Mouse (Mus musculus): ENCODE data around the gene Scn8a. TPM values are rescaled to one million over a fixed set of nuclear protein-coding genes. Genes with fewer than 3 reads are reported as not detected.

Scn8a gene
- polyA plus RNA-seq, 1 experiment from 2014 or later: 23.0 TPM

GRCm38 (mm10) chr15:100905006-100905405, 35.3 kb downstream of the Scn8a start:
- H3K36me3 ChIP-seq (ENCODE audit: control insufficient read depth, insufficient read depth): 0 out of 2 replicates have a peak, but pooled peaks cover 1% of the 10 kb centered on the region
- ATAC-seq: no peak
- no peak overlapping the region for H3K4me3 ChIP-seq (replicated peaks; ENCODE audit: low read length)
- no peak overlapping the region for H3K4me2 ChIP-seq (ENCODE audit: low read length)
- H3K9ac ChIP-seq (replicated peaks; ENCODE audit: low read depth, low read length): no peak overlapping the region
- no peak overlapping the region for H3K27ac ChIP-seq (ENCODE audit: low read length)
- H3K27me3 ChIP-seq (replicated peaks; ENCODE audit: control insufficient read depth, insufficient read depth, low read length): no peaks in the 10 kb centered on the region
- no peaks in the 10 kb centered on the region for H3K9me3 ChIP-seq (ENCODE audit: control insufficient read depth, low read length)
- WGBS: 47% methylated on average over 2 of the region's 2 CpGs
- peaks cover 12% of the 10 kb centered on the region for H3K4me1 ChIP-seq (replicated peaks; ENCODE audit: control insufficient read depth, insufficient read depth, low read length)

- Histone ChIP-seq H3K9ac (replicated peaks; ENCODE audit: low read depth, low read length) (no peak overlapping the region), H3K4me1 (replicated peaks; ENCODE audit: control insufficient read depth, insufficient read depth, low read length) (peaks cover 19% of the 10 kb centered on the region), H3K27ac (ENCODE audit: low read length) (no peak overlapping the region), H3K4me3 (replicated peaks; ENCODE audit: low read length) (no peak overlapping the region), H3K9me3 (ENCODE audit: control insufficient read depth, low read length) (no peaks in the 10 kb centered on the region), H3K36me3 (ENCODE audit: control insufficient read depth, insufficient read depth) (no peaks in the 10 kb centered on the region), H3K4me2 (ENCODE audit: low read length) (no peak overlapping the region), H3K27me3 (replicated peaks; ENCODE audit: control insufficient read depth, insufficient read depth, low read length) (no peaks in the 10 kb centered on the region)
- 82% methylated on average over 8 of the region's 8 CpGs for WGBS
- ATAC-seq: no peak
Observed at GRCm38 (mm10) chr15:100905751-100906150, 36.1 kb downstream of the Scn8a start.

DNA sequence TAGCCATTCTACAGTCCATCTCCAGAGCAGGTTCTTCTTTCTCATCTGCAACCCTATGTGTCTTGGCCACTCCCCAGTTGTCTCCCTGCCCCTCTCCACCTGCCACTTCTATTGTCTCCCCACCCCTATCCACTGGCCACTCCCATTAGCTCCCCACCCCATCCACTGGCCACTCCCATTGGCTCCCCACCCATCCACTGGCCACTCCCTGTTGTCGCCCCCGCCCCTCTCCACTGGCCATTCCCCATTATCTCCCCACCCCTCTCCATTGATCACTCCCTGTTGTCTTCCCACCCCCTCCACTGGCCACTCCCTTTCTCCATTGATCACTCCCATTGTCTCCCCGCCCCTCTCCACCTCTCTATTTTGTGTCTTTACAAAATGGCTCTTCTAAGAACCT, 39.2 kb downstream of the Scn8a start:
- WGBS: 46% methylated on average over 3 of the region's 3 CpGs

GRCm38 (mm10) chr15:100909734-100910163, 40.1 kb downstream of the Scn8a start:
- Histone ChIP-seq H3K36me3 (ENCODE audit: control insufficient read depth, insufficient read depth) (no peaks in the 10 kb centered on the region), H3K27ac (ENCODE audit: low read length) (peak overlapping the region; percentile 84), H3K9ac (replicated peaks; ENCODE audit: low read depth, low read length) (no peak overlapping the region), H3K9me3 (ENCODE audit: control insufficient read depth, low read length) (no peaks in the 10 kb centered on the region), H3K4me3 (replicated peaks; ENCODE audit: low read length) (no peak overlapping the region), H3K4me1 (replicated peaks; ENCODE audit: control insufficient read depth, insufficient read depth, low read length) (peaks cover 23% of the 10 kb centered on the region), H3K4me2 (ENCODE audit: low read length) (no peak overlapping the region), H3K27me3 (replicated peaks; ENCODE audit: control insufficient read depth, insufficient read depth, low read length) (no peaks in the 10 kb centered on the region)
- WGBS: 8% methylated on average over 3 of the region's 3 CpGs
- peak; percentile 74 for ATAC-seq

More for the DNA sequence above, 39.2 kb downstream of the Scn8a start:
- Histone ChIP-seq H3K27ac (ENCODE audit: low read length) (peak overlapping the region; percentile 84), H3K9me3 (ENCODE audit: control insufficient read depth, low read length) (no peaks in the 10 kb centered on the region), H3K36me3 (ENCODE audit: control insufficient read depth, insufficient read depth) (no peaks in the 10 kb centered on the region), H3K4me1 (replicated peaks; ENCODE audit: control insufficient read depth, insufficient read depth, low read length) (peaks cover 23% of the 10 kb centered on the region), H3K9ac (replicated peaks; ENCODE audit: low read depth, low read length) (no peak overlapping the region), H3K4me2 (ENCODE audit: low read length) (no peak overlapping the region), H3K27me3 (replicated peaks; ENCODE audit: control insufficient read depth, insufficient read depth, low read length) (no peaks in the 10 kb centered on the region), H3K4me3 (replicated peaks; ENCODE audit: low read length) (no peak overlapping the region)
- no peak for ATAC-seq

GRCm38 (mm10) chr15:100910381-100910841, 40.8 kb downstream of the Scn8a start:
- Histone ChIP-seq H3K27ac (ENCODE audit: low read length) (peak overlapping the region; percentile 84), H3K27me3 (replicated peaks; ENCODE audit: control insufficient read depth, insufficient read depth, low read length) (no peaks in the 10 kb centered on the region), H3K36me3 (ENCODE audit: control insufficient read depth, insufficient read depth) (no peaks in the 10 kb centered on the region), H3K4me2 (ENCODE audit: low read length) (peak overlapping the region; percentile 16), H3K9me3 (ENCODE audit: control insufficient read depth, low read length) (no peaks in the 10 kb centered on the region), H3K4me3 (replicated peaks; ENCODE audit: low read length) (no peak overlapping the region), H3K4me1 (replicated peaks; ENCODE audit: control insufficient read depth, insufficient read depth, low read length) (peaks cover 28% of the 10 kb centered on the region), H3K9ac (replicated peaks; ENCODE audit: low read depth, low read length) (no peak overlapping the region)
- peak; percentile 34; the same call in 1 of the 2 replicates for ATAC-seq
- 35% methylated on average over 10 of the region's 10 CpGs for WGBS

GRCm38 (mm10) chr15:100912676-100913266, 43.1 kb downstream of the Scn8a start:
- WGBS: 84% methylated on average over 3 of the region's 3 CpGs
- no peak overlapping the region for H3K9ac ChIP-seq (replicated peaks; ENCODE audit: low read depth, low read length)
- ATAC-seq: no peak

DNA sequence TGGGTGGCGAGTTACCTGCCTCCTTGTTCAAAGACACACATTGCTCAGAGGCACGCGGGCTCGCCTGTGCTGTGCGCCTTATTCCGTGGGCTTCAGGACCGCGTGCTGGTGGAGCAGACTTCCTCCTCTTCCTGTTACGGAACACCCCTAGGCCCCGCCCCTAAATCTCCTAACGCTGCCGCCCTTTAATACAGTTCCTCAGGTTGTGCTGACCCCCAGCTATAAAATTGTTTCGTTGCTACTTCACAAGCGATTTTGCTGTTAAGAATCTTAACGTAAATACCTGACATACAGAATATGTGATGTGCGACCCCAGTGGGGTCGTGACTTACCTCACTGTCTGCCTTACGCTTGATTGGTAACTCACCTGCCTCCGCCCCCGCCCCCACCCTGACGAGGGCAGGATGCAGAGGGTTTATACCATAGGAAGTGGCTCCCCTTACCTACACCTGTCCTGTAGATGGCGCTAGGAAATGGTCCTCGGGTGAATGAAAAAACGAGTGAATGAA, 45.1 kb downstream of the Scn8a start:
- Histone ChIP-seq H3K4me1 (replicated peaks; ENCODE audit: control insufficient read depth, insufficient read depth, low read length) (peaks cover 18% of the 10 kb centered on the region), H3K27me3 (replicated peaks; ENCODE audit: control insufficient read depth, insufficient read depth, low read length) (no peaks in the 10 kb centered on the region), H3K9me3 (ENCODE audit: control insufficient read depth, low read length) (no peaks in the 10 kb centered on the region), H3K36me3 (ENCODE audit: control insufficient read depth, insufficient read depth) (no peaks in the 10 kb centered on the region), H3K4me2 (ENCODE audit: low read length) (peak overlapping the region; percentile 65), H3K9ac (replicated peaks; ENCODE audit: low read depth, low read length) (peak overlapping the region; percentile 48), H3K4me3 (replicated peaks; ENCODE audit: low read length) (peak overlapping the region; percentile 44), H3K27ac (ENCODE audit: low read length) (no peak overlapping the region)
- 5% methylated on average over 24 of the region's 24 CpGs for WGBS
- peak; percentile 69 for ATAC-seq

More at GRCm38 (mm10) chr15:100912676-100913266, 43.1 kb downstream of the Scn8a start:
- no peak overlapping the region for H3K4me3 ChIP-seq (replicated peaks; ENCODE audit: low read length)
- H3K4me2 ChIP-seq (ENCODE audit: low read length): no peak overlapping the region
- H3K36me3 ChIP-seq (ENCODE audit: control insufficient read depth, insufficient read depth): no peaks in the 10 kb centered on the region
- H3K4me1 ChIP-seq (replicated peaks; ENCODE audit: control insufficient read depth, insufficient read depth, low read length): peaks cover 28% of the 10 kb centered on the region
- H3K27ac ChIP-seq (ENCODE audit: low read length): no peak overlapping the region
- no peaks in the 10 kb centered on the region for H3K27me3 ChIP-seq (replicated peaks; ENCODE audit: control insufficient read depth, insufficient read depth, low read length)
- no peaks in the 10 kb centered on the region for H3K9me3 ChIP-seq (ENCODE audit: control insufficient read depth, low read length)

DNA sequence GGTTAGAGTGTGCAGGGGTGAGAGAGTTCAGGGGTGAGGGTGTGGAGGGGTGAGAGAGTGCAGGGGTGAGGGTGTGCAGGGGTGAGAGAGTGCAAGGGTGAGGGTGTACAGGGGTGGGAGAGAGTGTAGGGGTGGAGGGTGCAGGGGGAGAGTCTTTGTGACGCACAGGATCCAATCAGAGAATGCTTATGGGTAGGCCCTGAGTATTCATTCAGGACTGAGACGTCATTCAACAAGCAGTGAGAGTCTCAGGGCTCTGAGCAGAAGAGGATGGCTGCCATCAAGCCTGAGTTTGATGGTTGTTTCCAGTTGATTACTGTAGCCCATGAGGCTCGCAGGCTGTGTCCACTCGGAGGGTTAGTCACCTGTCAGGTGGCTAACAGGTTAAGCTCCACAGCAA, 48.4 kb downstream of the Scn8a start:
- no peak overlapping the region for H3K4me2 ChIP-seq (ENCODE audit: low read length)
- H3K4me3 ChIP-seq (replicated peaks; ENCODE audit: low read length): no peak overlapping the region
- no peak overlapping the region for H3K27ac ChIP-seq (ENCODE audit: low read length)
- H3K9ac ChIP-seq (replicated peaks; ENCODE audit: low read depth, low read length): no peak overlapping the region
- WGBS: 48% methylated on average over 4 of the region's 4 CpGs
- H3K4me1 ChIP-seq (replicated peaks; ENCODE audit: control insufficient read depth, insufficient read depth, low read length): peaks cover 7% of the 10 kb centered on the region
- H3K9me3 ChIP-seq (ENCODE audit: control insufficient read depth, low read length): no peaks in the 10 kb centered on the region
- H3K36me3 ChIP-seq (ENCODE audit: control insufficient read depth, insufficient read depth): no peaks in the 10 kb centered on the region
- no peak for ATAC-seq
- H3K27me3 ChIP-seq (replicated peaks; ENCODE audit: control insufficient read depth, insufficient read depth, low read length): no peaks in the 10 kb centered on the region

DNA sequence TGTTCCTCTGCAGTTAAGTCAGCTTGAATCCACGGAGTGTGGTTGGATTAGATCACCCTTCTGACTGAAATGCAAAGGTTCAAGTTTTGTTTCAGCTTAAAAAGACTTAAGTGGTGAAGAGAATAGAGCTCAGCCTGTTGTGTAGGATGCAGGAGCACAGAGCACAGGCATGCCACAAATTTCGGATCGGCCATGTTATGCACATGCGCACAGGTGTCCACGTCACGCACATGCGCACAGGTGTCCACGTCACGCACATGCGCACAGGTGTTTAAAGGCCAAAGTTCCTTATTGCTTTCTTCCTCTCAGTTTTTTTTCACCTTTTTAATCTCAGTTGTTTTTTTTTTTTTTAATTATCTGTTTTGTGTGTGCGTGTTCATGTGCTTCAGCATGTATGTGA, 52.6 kb downstream of the Scn8a start:
- H3K36me3 ChIP-seq (ENCODE audit: control insufficient read depth, insufficient read depth): no peaks in the 10 kb centered on the region
- no peak overlapping the region for H3K9ac ChIP-seq (replicated peaks; ENCODE audit: low read depth, low read length)
- WGBS: 95% methylated on average over 11 of the region's 11 CpGs
- H3K9me3 ChIP-seq (ENCODE audit: control insufficient read depth, low read length): no peaks in the 10 kb centered on the region
- no peak overlapping the region for H3K4me3 ChIP-seq (replicated peaks; ENCODE audit: low read length)
- H3K4me2 ChIP-seq (ENCODE audit: low read length): no peak overlapping the region
- ATAC-seq: no peak
- peaks cover 17% of the 10 kb centered on the region for H3K4me1 ChIP-seq (replicated peaks; ENCODE audit: control insufficient read depth, insufficient read depth, low read length)
- H3K27ac ChIP-seq (ENCODE audit: low read length): no peak overlapping the region
- H3K27me3 ChIP-seq (replicated peaks; ENCODE audit: control insufficient read depth, insufficient read depth, low read length): no peaks in the 10 kb centered on the region
